Mouse (Mus musculus) hindbrain, embryonic 12.5 days (tissue): Measurements from ENCODE around the gene Hnrnpa1. TPM values are rescaled to one million over a fixed set of nuclear protein-coding genes. Genes with fewer than 3 reads are reported as not detected.
"Not testable (repeated sequence)": the region's sequence is repeated elsewhere in the genome, so short reads cannot be mapped to it uniquely, and the experiment has no call there.

Experiments
- ATAC-seq: fragments of 200-750 bp; cut with Nextera tagmentation; 2 replicates; pipeline ENCODE4 v1.8.0; 2017; ENCODE audit warnings: moderate TSS enrichment; ENCODE audit not compliant: low FRiP score
- H3K27ac ChIP-seq: fragments of 300-500 bp; sonication (generic); 2 replicates; pipeline ENCODE4 v1.5.1; 2016; ENCODE audit warnings: mild to moderate bottlenecking
- H3K27me3 ChIP-seq: fragments of 300-500 bp; sonication (generic); 2 replicates; pipeline ENCODE4 v1.6.1; 2016; ENCODE audit warnings: mild to moderate bottlenecking
- H3K36me3 ChIP-seq: fragments of 300-500 bp; sonication (generic); 2 replicates; pipeline ENCODE4 v1.6.1; 2016; ENCODE audit warnings: mild to moderate bottlenecking
- H3K4me1 ChIP-seq: fragments of 300-500 bp; sonication (generic); 2 replicates; pipeline ENCODE4 v1.6.1; 2016
- H3K4me2 ChIP-seq: fragments of 300-500 bp; sonication (generic); replicated peaks from 2 replicates; pipeline ENCODE4 v1.6.1; 2016; ENCODE audit warnings: mild to moderate bottlenecking
- H3K4me3 ChIP-seq: fragments of 300-500 bp; sonication (generic); 2 replicates; pipeline ENCODE4 v1.5.1; 2016; ENCODE audit warnings: mild to moderate bottlenecking
- H3K9ac ChIP-seq: fragments of 300-500 bp; sonication (generic); 2 replicates; pipeline ENCODE4 v1.6.1; 2016; ENCODE audit warnings: mild to moderate bottlenecking, moderate library complexity
- H3K9me3 ChIP-seq: fragments of 300-500 bp; sonication (generic); replicated peaks from 2 replicates; pipeline ENCODE4 v1.6.1; 2016; ENCODE audit warnings: mild to moderate bottlenecking
- WGBS: fragments of 180-500 bp; shearing (Covaris S2); methylation state at CpG from one replicate; pipeline ENCODE4 v1.1.7; 2016; 5-methylcytosine and 5-hydroxymethylcytosine counted together
- polyA plus RNA-seq: library from polyadenylated mRNA; unstranded; fragments of >200 nt; fragmentation: Nextera tagmentation; extraction: Ambion mirVana; gene quantifications from 2 replicates; pipeline ENCODE4 v1.2.1, GENCODE M21; 2016

Hnrnpa1 gene
- polyA plus RNA-seq, 1 experiment from 2014 or later, result 1,137 TPM

GRCm38 (mm10) chr15:103247078-103247781 is 7.0 kb downstream of the Hnrnpa1 start:
- 91% methylated on average over 9 of the region's 9 CpGs for WGBS

GRCm38 (mm10) chr15:103247782-103248400 is 7.7 kb downstream of the Hnrnpa1 start:
- H3K4me1 ChIP-seq, result peaks cover 17% of the 10 kb centered on the region
- H3K36me3 ChIP-seq, result peaks cover 57% of the 10 kb centered on the region
- H3K27ac ChIP-seq, result no peak overlapping the region
- H3K27me3 ChIP-seq, result no peaks in the 10 kb centered on the region
- ATAC-seq, result no peak
- no peak overlapping the region for H3K4me3 ChIP-seq
- no peak overlapping the region for H3K4me2 ChIP-seq
- H3K9ac ChIP-seq, result no peak overlapping the region
- no peaks in the 10 kb centered on the region for H3K9me3 ChIP-seq

More at GRCm38 (mm10) chr15:103247078-103247781, 7.0 kb downstream of the Hnrnpa1 start:
- Histone ChIP-seq H3K27me3 (no peaks in the 10 kb centered on the region), H3K4me3 (no peak overlapping the region), H3K4me2 (no peak overlapping the region), H3K4me1 (peaks cover 23% of the 10 kb centered on the region), H3K27ac (no peak overlapping the region), H3K9me3 (no peaks in the 10 kb centered on the region), H3K9ac (no peak overlapping the region), H3K36me3 (peaks cover 63% of the 10 kb centered on the region)
- ATAC-seq, result no peak

GRCm38 (mm10) chr15:103248401-103249313 is 8.4 kb downstream of the Hnrnpa1 start:
- Histone ChIP-seq H3K9ac (no peak overlapping the region), H3K36me3 (peaks cover 49% of the 10 kb centered on the region), H3K4me1 (peaks cover 10% of the 10 kb centered on the region), H3K4me3 (no peak overlapping the region), H3K4me2 (no peak overlapping the region), H3K27ac (0 out of 2 replicates have a peak overlapping the region, but pooled peaks have one; percentile 4), H3K9me3 (no peaks in the 10 kb centered on the region), H3K27me3 (peaks cover under 1% of the 10 kb centered on the region; the same call in 1 of the 2 replicates)
- peak; percentile 29; the same call in 1 of the 2 replicates for ATAC-seq
- WGBS, result 86% methylated on average over 28 of the region's 28 CpGs

GRCm38 (mm10) chr15:103249511-103249910 is 9.3 kb downstream of the Hnrnpa1 start:
- not testable (repeated sequence) for H3K4me3 ChIP-seq, ATAC-seq, H3K27me3 ChIP-seq, H3K9me3 ChIP-seq, H3K9ac ChIP-seq, H3K4me2 ChIP-seq, H3K4me1 ChIP-seq
- WGBS, result 89% methylated on average over 6 of the region's 6 CpGs
- Histone ChIP-seq H3K27ac (0 out of 2 replicates have a peak overlapping the region, but pooled peaks have one; percentile 4), H3K36me3 (peaks cover 44% of the 10 kb centered on the region)

- H3K9me3 ChIP-seq, result no peaks in the 10 kb centered on the region
- H3K4me3 ChIP-seq, result no peak overlapping the region
- H3K27me3 ChIP-seq, result peaks cover 16% of the 10 kb centered on the region
- H3K4me1 ChIP-seq, result peaks cover 11% of the 10 kb centered on the region
- no peak overlapping the region for H3K9ac ChIP-seq
- peaks cover 40% of the 10 kb centered on the region for H3K36me3 ChIP-seq
- 27% methylated on average over 2 of the region's 2 CpGs for WGBS
- H3K4me2 ChIP-seq, result no peak overlapping the region
- peak; percentile 26; the same call in 1 of the 2 replicates for ATAC-seq
- peak overlapping the region; percentile 60; the same call in 1 of the 2 replicates for H3K27ac ChIP-seq
These were observed 10.0 kb downstream of the Hnrnpa1 start for GRCm38 (mm10) chr15:103250195-103250740.

- peaks cover 11% of the 10 kb centered on the region for H3K4me1 ChIP-seq
- no peak overlapping the region for H3K4me2 ChIP-seq
- H3K4me3 ChIP-seq, result no peak overlapping the region
- peaks cover 29% of the 10 kb centered on the region for H3K36me3 ChIP-seq
- no peak overlapping the region for H3K9ac ChIP-seq
- WGBS, result 58% methylated on average over 1 of the region's 1 CpGs
- peaks cover 16% of the 10 kb centered on the region for H3K27me3 ChIP-seq
- no peaks in the 10 kb centered on the region for H3K9me3 ChIP-seq
- no peak overlapping the region for H3K27ac ChIP-seq
- no peak for ATAC-seq
These were observed 11.4 kb downstream of the Hnrnpa1 start for GRCm38 (mm10) chr15:103251595-103251994.

- no peak overlapping the region for H3K27ac ChIP-seq
- H3K9me3 ChIP-seq, result no peaks in the 10 kb centered on the region
- H3K9ac ChIP-seq, result no peak overlapping the region
- peaks cover 17% of the 10 kb centered on the region for H3K27me3 ChIP-seq
- H3K4me1 ChIP-seq, result peaks cover 11% of the 10 kb centered on the region
- no peak overlapping the region for H3K4me3 ChIP-seq
- H3K4me2 ChIP-seq, result no peak overlapping the region
- ATAC-seq, result no peak
- 94% methylated on average over 3 of the region's 3 CpGs for WGBS
- peaks cover 18% of the 10 kb centered on the region for H3K36me3 ChIP-seq
These were observed 12.4 kb downstream of the Hnrnpa1 start for GRCm38 (mm10) chr15:103252660-103253059.

- WGBS, result 100% methylated on average over 1 of the region's 1 CpGs
These were observed 13.1 kb downstream of the Hnrnpa1 start for GRCm38 (mm10) chr15:103253352-103253751.

GRCm38 (mm10) chr15:103255169-103255568 is 14.9 kb downstream of the Hnrnpa1 start:
- Histone ChIP-seq H3K27me3 (peaks cover 23% of the 10 kb centered on the region), H3K9me3 (no peaks in the 10 kb centered on the region), H3K4me1 (peaks cover 15% of the 10 kb centered on the region), H3K36me3 (no peaks in the 10 kb centered on the region), H3K27ac (no peak overlapping the region), H3K9ac (peak overlapping the region; percentile 69), H3K4me2 (peak overlapping the region; percentile 78), H3K4me3 (peak overlapping the region; percentile 38)
- under 1% methylated on average over 23 of the region's 25 CpGs for WGBS
- ATAC-seq, result peak; percentile 46; the same call in 1 of the 2 replicates

More at GRCm38 (mm10) chr15:103253352-103253751, 13.1 kb downstream of the Hnrnpa1 start:
- no peak overlapping the region for H3K27ac ChIP-seq
- no peak overlapping the region for H3K4me3 ChIP-seq
- no peaks in the 10 kb centered on the region for H3K9me3 ChIP-seq
- no peak for ATAC-seq
- H3K4me1 ChIP-seq, result peaks cover 13% of the 10 kb centered on the region
- peaks cover 11% of the 10 kb centered on the region for H3K36me3 ChIP-seq
- no peak overlapping the region for H3K4me2 ChIP-seq
- no peak overlapping the region for H3K9ac ChIP-seq
- H3K27me3 ChIP-seq, result peaks cover 21% of the 10 kb centered on the region

GRCm38 (mm10) chr15:103256210-103256986 is 16.2 kb downstream of the Hnrnpa1 start:
- no peak overlapping the region for H3K9ac ChIP-seq

More at GRCm38 (mm10) chr15:103256210-103256986, 16.2 kb downstream of the Hnrnpa1 start:
- peaks cover 15% of the 10 kb centered on the region for H3K4me1 ChIP-seq
- 95% methylated on average over 6 of the region's 6 CpGs for WGBS
- H3K36me3 ChIP-seq, result no peaks in the 10 kb centered on the region
- no peak overlapping the region for H3K27ac ChIP-seq
- no peak for ATAC-seq
- no peak overlapping the region for H3K4me3 ChIP-seq
- no peaks in the 10 kb centered on the region for H3K9me3 ChIP-seq
- no peak overlapping the region for H3K4me2 ChIP-seq
- H3K27me3 ChIP-seq, result peaks cover 23% of the 10 kb centered on the region
